Mouse (Mus musculus) hindlimb bud, embryonic 11.5 days (tissue): ENCODE data around the gene Slc35f2.
A peak's percentile ranks its signal among the peaks of the same experiment; 100 is the strongest.

Source experiments
- DNase-seq: peaks from one replicate; pipeline ENCODE4 v3.0.0-alpha.2; 2012; ENCODE audit warnings: low read depth, low spot score; ENCODE audit errors: extremely low spot score

Slc35f2 gene

DNA sequence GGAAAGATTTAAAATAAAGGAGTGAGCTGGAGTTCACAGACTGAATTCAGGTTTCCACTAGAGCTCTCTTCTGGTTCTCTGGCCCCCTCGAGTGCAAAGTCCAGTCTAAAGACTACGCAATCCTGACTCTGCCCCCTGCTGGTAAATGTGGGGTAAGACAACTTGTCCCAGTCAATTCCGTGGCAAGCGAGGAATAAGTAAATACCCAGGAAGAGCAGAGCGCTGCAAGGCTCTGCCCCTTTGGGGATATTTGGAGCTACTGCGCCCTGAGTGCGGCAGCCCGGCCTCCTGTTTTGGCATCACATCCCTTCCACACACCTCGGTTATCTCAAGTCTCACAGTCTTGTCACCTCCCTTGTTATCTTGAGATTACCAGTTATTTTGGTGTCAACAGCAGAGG is 54.0 kb downstream of the Slc35f2 start:
- DNase-seq, result peak; percentile 35

DNA sequence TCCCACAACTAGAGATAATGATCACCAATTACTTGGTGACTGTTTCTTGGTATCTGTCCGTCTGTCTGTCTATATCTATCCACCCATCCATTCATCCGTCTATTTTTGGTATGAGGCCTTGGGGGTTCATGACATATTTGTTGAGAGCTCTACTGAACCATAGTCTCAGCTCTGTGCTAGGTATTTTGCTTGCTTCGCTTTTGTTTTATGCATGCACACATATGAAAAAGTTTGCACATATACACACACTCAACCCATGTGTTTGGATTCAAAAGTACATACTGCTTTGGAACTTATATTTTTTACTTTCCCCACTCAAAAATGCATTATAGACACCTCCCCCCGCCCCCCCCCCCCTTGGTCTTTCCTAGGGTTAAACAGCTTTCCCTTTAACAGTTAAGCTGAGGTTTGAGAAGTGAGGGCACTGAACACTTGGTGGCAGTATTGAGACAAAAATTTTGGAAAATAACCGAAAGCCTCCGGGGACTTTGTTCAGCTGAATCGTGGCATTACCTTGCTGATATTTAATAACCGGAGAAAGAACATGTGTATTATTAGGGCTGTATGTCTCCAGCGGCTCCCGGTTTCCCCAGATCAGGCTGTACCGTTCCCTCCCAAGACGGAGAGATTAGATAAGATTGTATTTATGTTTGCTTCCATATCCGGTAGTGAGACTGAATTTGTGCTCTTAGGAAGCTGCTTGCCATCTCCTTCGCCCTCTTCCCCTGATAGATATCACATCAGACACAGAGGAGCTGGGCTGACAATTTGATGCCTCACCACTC is 57.9 kb downstream of the Slc35f2 start:
- peak; percentile 49 for DNase-seq

DNA sequence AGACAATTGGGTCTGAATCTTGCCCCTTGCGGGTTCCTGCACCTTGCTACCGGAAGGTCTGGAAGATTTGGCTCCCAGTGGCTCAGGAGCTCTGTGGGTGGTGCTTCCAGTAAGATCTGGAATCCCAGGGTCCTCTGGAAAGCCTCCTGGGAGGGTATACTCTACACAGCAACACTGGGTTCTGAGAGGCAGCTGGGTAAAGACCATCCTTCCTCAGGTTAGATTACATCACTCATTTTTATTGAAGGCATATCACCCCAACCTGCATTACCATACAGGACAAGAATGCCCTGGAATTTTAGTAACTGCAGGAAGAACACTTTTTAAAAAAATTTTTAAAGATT is 58.5 kb downstream of the Slc35f2 start:
- DNase-seq, result no peak

DNA sequence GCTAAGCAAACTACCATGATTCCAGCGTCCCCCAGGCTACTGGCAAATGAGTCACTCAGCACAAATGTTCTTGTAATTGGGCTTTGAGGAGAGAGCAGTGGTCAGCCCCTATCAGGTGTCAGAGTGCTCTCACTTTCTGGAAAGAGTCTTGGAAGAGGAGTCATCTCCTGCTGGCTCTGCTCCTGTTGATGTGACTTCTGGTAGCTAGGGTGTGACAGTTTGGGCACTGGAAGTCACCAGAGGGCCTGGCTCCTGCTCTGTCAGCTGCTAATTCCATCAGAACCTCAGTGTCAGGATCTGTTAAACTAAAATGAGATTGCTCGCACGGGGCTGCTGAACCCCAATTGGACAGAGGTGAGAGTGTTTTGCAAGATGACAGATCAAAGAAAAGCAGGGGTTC is 63.7 kb downstream of the Slc35f2 start:
- DNase-seq, result no peak

DNA sequence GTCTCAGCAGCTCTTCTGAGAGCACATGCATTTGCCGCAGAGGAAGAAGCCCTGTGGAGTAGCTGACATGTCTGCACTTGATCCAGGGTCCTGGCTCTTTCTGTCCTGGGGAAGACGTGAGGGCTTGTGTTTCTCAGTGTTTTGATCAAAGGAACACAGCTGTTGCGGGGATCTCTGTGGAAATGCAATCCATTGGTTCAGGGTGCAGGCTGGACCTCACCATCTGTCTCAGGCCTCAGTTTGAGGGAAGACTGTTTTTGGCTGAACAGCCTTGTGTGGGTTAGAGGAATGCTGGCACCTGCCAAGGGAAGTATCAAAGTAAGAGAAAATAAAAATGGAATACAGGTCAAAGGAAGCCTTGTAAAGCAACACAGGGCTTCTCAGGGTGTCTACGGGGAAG is 64.6 kb downstream of the Slc35f2 start:
- no peak for DNase-seq

DNA sequence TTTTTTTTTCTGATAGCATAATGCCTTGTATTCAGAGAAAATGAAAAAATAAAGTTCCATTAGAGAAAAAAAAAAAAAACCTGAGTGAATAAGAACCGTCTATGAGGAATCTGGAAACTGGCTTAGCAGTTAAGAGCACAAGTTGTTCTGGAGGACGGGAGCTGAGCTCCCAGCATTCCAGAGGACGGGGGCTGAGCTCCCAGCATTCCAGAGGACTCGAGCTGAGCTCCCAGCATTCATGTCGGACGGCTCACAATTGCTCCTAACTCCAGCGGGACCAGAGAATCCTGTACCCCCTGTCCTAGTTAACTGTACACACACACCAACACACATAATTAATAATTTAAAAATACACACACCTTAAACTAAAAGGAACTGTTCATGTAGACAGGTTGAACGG is 67.5 kb downstream of the Slc35f2 start:
- no peak for DNase-seq

DNA sequence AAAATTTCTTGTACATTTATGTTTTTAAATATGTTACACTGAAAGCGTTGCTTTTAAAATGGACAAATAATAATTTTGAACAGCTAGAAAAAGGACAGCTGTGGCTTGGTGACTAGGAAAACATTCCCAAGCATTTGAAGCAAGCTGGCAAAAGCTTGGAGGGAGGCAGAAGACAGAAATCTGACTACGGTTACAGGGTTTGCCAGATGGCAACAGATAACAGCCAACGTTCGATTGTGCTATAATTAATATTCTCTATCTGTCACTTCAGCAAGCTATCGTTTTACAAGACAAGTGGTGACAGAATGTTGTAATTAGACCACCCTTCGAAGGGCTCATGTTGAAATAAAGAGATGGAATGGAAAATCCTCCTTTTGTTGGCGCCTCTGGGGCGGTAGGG is 77.2 kb downstream of the Slc35f2 start:
- no peak for DNase-seq

DNA sequence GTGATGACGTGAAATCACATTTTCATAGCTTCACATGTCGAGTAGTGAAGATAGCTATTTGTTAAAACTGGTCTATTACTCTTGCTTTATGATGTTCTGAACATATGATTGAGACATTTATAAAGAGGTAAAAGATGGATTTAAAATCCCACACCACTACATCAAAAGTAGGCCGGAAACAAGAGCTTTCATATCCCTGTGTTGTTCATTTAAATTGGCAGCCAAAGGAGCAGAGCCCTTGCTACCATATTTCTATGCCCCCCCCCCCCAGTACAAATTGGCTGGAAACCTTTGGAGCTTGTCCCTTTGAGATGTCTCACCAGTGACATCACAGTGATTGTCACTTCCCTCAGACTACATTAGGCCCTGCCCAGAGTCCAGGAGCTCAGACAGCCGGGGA is 78.5 kb downstream of the Slc35f2 start, which contains the start of gene Sln:
TSS of gene Sln (plus strand) at position 301 of the 400 bp plus-strand sequence.
- no peak for DNase-seq

DNA sequence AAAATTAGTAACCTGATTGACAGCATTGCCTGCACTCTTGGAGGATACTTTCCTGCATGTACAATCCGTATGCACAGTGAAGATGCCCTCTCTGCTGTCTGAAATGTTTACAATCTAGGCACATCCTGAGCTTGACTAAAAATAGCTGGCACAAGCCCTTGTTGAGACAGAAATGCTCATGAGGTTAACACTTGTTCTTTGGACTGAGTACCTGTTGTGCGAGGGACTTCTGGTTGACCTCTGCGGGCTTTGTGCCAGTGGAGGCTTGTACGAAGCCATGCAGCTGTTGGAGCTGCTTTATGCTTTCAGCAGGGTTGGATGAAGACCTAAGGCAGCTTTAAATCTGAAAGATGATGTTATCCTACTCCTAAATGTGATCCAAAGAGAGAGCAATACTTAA is 80.8 kb downstream of the Slc35f2 start:
- DNase-seq, result no peak

DNA sequence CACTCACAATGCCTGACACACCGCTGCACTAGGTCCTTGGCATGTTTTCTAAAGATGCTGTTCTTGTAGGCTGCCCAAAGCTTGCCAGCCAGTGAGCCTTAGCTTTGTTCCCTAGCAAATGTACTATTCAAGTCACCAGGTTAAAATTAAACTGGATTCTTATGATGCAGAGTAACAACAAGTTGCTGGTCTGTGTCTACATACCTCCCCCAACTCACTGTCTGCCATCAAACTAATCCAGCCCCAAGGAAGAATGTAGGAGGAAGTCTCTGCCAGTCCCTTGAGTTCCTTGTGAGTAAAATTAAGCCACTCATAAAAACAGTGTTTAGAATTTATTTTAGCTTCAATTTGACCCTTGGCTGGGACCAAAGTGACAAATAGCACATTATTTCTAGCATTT is 82.3 kb downstream of the Slc35f2 start:
- no peak for DNase-seq

DNA sequence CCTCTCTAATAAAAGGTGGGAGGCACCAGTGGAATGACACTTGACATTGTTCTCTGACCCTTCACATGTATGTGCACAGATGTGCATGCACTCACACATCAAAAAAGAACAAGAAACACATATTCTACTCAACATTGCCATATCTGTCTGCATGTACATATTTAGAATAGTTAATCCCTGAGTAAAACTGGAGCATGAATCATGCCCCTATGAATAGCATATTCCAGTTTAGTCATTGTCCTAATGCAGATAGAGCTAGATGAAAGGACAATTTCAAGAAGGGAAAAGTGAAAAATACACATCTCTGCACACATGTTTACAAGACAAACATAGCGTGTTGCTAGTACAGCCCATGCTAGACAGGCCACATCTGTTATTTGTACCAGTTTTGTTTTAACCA is 83.2 kb downstream of the Slc35f2 start:
- no peak for DNase-seq

DNA sequence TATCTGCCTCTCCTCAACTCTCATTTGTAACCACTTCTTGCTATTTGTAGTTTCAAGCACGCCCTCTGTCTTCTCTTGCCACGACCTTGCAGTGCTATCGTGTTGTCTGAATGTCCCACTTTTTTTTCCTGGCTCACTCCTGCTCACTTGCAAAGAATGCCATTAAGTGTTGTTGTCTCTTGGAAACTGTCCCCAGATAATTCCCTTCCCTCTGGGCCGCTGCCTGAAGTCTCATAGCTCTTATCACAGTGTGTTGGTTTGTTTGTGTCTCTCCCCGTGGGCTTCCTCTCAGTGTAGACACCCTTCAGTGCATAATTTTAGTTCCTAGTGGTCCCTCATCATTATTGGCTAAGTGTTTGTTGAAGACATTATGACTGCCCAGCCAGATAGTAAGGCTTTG is 86.5 kb downstream of the Slc35f2 start:
- DNase-seq, result no peak
